Mouse (Mus musculus) urinary bladder, postnatal 4 days (tissue): ENCODE measurements at regions not wholly inside any gene's neighbourhood (a gene's known extent, or its start where the extent isn't known, plus 50 kb on each side); places are given as distances from the start of the nearest gene placed in this dataset.

Source experiments
- DNase-seq, 2 experiments: peaks; one replicate each; pipeline ENCODE4 v3.0.0; 2021 to 2022; ENCODE audit warnings: low spot score in 2 of 2

DNA sequence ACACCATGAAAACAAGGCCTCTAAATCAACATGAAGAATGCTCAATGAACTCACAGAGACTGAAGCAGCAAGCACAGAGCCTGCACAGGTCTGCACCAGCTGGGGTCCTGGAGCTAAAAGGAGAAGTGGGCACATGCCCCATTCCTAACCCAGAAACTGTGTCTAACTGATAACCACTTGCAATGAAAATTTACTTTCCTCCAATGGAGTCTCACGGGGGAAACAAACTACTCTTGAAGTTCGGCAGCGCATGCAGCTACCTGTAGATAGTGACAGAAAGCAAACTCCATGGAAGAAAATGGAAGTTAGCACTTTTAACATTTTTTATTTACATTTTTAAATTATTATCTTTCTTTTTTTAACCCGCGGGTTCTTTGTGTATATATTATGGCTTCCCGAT lies 76.8 kb upstream of the Akap6 start:
- no peak for DNase-seq

DNA sequence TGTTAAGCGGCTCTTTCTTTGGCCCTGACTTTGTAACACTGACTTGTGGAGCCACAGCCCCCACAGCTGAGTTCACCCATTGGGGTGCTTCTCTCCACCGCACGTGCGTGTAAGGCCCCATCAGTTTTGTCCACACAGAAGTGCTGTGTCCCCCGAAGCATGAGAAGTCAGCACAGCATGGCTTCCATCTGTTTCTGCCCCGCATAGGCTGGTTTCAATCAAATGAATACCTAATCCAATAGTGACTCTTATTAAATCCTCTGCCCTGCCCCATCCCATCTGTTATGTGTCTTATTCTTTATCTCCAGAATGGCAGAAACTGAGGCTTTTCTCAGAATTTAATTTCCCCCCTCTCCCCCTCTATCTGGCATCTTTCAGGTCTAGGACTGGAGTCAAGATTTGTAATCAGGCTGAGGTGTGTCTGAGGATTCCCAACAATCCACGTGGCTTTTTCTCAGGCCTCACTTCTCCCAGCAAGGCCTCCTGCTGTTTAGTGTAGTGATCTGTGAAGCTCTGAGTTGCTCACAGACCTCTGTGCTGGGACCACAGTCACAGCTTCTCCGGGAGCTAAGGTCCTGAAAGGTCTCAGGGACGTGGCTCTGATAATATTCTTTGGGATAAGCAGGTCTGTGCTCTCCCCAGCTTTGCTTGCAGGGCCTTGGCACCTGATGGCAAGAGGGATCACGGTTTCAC lies 75.6 kb upstream of the Akap6 start:
- DNase-seq = no peak

DNA sequence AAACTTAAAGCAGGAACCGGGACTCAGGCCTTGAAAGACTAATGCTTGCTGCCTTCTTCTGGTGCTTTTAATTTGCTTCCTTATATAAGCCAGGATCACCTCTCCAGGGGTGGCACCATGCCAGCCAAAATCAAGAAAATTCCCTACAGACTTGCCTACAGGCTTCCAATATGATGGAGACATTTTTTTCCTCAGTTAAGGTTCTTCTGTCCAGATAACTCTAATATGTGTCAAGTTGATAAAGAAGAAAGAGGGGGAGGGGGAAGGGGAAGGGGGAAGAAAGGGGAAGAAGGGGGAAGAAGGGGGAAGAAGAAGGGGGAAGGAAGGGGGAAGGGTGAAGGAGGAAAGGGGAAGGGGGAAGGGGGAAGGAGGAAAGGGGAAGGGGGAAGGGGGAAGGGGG lies 74.3 kb upstream of the Akap6 start:
- no peak for DNase-seq

DNA sequence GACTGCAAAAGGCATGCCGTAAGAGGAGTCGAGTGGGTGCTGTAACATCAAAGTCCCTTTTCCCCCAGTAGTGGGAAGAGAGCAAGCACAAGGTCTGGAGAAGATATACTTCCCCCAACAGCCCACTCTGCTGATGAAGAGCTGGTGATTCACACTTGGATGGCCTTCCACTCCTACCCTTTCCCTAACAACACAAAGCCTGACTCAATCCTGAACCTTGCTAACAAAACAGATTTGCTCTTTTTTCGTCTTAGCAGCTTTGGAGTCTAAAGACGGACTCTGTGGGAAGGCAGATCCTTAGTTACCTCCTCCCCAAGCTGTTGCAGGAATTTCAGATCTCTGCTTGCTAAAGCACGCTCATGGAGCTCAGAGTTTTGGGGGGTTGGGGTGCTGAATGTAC lies 70.4 kb upstream of the Akap6 start:
- no peak for DNase-seq

DNA sequence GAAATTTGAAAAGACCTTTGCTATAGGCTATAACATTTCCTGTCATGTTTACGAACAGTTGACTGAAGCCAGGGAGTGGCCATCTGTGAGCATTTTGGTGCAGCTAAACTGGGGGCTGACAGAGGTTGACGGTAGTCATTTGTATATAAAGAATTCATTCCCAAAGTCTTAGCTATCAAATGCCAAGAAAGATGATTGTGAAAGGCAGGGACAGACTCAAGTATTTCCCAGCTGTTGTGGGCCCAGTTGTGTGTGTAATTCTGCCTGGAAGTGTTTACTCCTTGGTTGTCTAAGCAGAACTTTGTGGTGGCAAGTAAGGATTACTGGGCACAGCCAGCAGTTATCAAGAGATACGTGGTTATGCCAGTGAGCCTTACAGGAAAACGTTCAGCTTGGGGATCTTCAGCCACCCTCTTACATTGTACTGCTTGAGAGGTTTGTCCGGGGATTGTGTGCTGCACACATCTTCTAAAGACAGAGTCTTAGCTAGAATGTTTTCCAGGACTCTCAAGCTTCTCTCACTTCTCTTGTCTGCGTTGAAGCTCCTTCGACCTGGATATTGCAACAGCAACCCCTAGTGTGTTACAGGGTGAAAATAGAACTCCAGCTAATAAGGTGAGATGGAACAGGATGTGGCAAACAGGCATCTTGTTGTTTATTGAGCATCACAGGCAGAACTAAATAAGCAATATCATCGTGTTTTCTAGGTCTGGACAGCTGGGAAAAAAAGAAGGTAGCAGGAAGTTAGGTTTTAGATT lies 63.9 kb upstream of the Akap6 start:
- no peak for DNase-seq

DNA sequence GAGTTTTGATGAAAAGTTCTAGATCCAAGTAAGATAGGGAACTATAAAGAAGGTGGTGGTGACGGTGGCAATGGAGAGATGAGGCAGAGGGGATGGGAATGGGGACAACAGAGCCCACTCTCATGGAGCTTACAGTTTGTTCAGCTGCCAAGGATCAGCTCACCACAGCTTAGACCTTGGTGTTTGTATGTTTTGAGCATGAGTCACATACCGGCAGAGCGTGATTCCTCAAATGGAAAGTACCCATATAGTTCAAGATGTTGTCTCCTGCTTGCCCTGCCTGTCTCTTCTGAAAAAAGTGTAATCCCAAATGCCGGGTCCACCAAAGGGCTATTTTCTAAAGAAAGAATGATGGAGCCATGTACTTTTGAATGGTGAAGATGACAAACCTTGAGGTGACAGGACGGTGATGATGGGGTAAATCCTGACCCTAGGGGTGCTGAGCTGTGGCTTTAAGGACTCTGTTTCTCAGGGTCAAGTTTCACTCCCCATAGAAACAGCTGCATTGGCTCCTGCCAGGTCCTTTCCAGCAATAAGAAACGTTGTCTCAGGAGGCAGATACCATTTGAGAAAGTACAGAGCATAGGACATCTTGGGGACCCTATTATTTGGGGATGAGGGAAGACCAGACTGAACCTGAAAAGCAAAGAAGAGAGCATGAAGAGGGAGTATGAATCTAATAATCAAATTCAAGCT lies 62.8 kb upstream of the Akap6 start:
- no peak for DNase-seq

DNA sequence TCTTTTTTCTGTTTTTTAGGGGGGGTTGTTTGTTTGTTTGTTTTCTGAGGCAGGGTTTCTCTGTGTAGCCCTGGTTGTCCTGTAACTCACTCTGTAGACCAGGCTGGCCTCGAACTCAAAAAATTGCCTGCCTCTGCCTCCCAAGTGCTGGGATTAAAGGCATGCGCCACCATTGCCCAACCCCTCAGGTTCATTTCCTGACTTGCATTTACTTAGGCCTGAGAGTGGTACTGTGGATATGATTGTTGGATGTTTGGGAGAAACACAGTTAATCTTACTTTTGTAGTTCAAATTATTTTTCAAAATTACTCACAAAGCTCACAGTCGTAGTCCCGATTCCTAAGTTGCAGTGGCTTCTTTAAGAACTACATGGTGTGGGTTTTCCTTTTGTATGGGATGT lies 62.3 kb upstream of the Akap6 start:
- no peak for DNase-seq

DNA sequence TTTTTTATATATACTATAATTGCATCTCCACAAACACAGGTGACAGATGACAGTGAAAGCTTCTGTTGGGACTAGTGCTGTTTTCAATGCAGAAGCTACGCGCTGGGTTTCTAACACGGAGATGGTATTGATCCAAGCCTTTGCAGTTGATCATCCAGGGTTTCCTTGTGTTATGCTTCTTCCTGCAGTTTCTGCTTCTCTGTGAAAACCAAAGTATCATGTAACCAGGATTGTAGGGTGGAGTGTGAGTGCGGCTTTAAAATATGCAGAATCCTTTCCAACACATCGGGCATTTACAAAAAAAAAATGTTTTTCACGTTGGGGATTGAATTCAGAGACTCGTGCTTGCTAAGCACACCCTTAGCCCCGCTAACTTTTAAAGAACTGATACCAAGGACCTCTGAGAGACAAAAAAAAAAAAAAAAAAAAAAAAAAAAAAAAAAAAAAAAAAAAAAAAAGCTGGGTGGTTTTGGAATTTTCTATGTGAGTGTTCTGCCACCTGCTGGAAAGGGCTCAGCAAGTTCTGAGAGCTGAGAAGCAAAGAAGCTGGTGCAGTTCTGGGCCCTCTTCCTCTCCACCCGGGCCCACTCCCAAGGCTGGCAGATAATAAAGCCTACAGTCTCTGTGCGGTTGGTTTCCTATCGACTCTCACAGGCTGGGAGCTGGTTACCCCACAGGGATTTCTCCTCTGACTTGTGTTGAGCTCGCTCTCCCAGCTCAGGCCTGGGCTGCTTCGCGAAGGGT lies 61.5 kb upstream of the Akap6 start:
- DNase-seq = peak in 1 of 2 experiments; percentile 49

DNA sequence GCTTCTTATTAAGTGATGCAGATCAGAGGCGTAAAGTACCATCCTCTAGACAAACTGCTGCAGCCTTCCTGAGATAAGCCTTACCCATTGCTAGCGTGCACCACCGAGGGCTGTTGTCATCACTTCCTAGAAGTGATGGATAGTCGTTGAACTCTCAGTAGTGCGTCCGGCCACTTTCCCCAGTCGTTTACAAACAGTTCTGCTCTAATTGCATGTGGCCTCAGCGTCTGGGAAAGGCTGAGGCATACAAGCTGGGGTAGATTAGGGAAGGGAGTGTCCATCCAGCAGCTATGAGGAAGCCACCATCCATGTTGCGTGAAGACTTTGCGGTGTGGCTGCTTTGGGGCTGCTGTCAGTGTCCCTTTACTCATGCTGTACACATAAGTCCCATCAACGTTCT lies 60.7 kb upstream of the Akap6 start:
- no peak for DNase-seq

DNA sequence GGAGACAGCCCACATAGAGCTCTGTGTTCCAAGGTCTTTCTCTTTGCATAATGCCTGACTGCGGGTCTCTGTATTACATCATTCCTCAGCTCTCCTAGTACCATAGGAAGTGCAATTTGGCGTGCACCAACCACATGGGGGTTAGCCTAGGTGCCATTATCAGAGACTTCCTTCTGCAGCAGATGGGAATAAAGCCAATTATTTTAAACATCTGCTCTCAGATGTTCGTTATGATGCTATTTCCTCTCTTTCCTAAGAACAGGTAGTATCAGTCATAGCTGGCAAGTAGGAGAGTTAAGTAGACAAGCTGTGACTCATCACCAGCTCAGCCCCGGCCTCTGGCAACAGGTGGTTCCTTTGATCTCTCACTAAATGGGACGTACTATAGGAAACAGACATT lies 55.1 kb upstream of the Akap6 start:
- DNase-seq = no peak
